Mouse (Mus musculus) forebrain, embryonic 14.5 days (tissue): ENCODE measurements around the gene Mosmo. TPM values are rescaled to one million over a fixed set of nuclear protein-coding genes. Genes with fewer than 3 reads are reported as not detected.

Experiments used
- ATAC-seq: fragments of 200-750 bp; cut with Nextera tagmentation; 2 replicates; pipeline ENCODE4 v1.8.0; 2017; ENCODE audit warnings: mild to moderate bottlenecking, moderate library complexity
- DNase-seq: peaks from one replicate; pipeline ENCODE4 v3.0.0-alpha.2; 2015; ENCODE audit warnings: low spot score
- H3K27ac ChIP-seq: fragments of 300-500 bp; sonication (generic); 2 replicates; pipeline ENCODE4 v1.5.1; 2014; ENCODE audit warnings: low read depth, mild to moderate bottlenecking, control low read depth, low read length, moderate library complexity
- H3K27me3 ChIP-seq: fragments of 300-500 bp; sonication (generic); replicated peaks from 2 replicates; pipeline ENCODE4 v1.6.1; 2014; ENCODE audit warnings: low read length, control low read depth, mixed read lengths; ENCODE audit not compliant: control insufficient read depth, insufficient read depth
- H3K36me3 ChIP-seq: fragments of 300-500 bp; sonication (generic); 2 replicates; pipeline ENCODE4 v1.6.1; 2014; ENCODE audit warnings: low read length, control low read depth; ENCODE audit not compliant: control insufficient read depth, insufficient read depth
- H3K4me1 ChIP-seq: fragments of 300-500 bp; sonication (generic); 2 replicates; pipeline ENCODE4 v1.6.1; 2014; ENCODE audit warnings: antibody characterized with exemption, low read length, control low read depth; ENCODE audit not compliant: control insufficient read depth, insufficient read depth
- H3K4me2 ChIP-seq: fragments of 300-500 bp; sonication (generic); 2 replicates; pipeline ENCODE4 v1.6.1; 2014; ENCODE audit warnings: mild to moderate bottlenecking, control low read depth, low read length
- H3K4me3 ChIP-seq: fragments of 300-500 bp; sonication (generic); 2 replicates; pipeline ENCODE4 v1.5.1; 2014; ENCODE audit warnings: low read depth, low read length, control low read depth
- H3K9ac ChIP-seq: fragments of 300-500 bp; sonication (generic); 2 replicates; pipeline ENCODE4 v1.6.1; 2014; ENCODE audit warnings: mild to moderate bottlenecking, low read length, control low read depth, moderate library complexity
- H3K9me3 ChIP-seq: fragments of 300-500 bp; sonication (generic); replicated peaks from 2 replicates; pipeline ENCODE4 v1.6.1; 2016; ENCODE audit warnings: low read length, control low read depth, mixed read lengths; ENCODE audit not compliant: control insufficient read depth
- WGBS: fragments of 180-500 bp; shearing (Covaris S2); extraction: QIAGEN DNeasy Blood & Tissue Kit; methylation state at CpG from one replicate; pipeline ENCODE4 v1.1.7; 2014; 5-methylcytosine and 5-hydroxymethylcytosine counted together
- polyA plus RNA-seq: library from polyadenylated mRNA; unstranded; fragments of >200 nt; fragmentation: Nextera tagmentation; extraction: Ambion mirVana; gene quantifications from 2 replicates; pipeline ENCODE4 v1.2.1, GENCODE M21; 2014

Mosmo gene
- polyA plus RNA-seq, 1 experiment from 2014 or later, result 15.6 TPM

- 67% methylated on average over 2 of the region's 2 CpGs for WGBS
Measured at GRCm38 (mm10) chr7:120717261-120717660, 39.8 kb downstream of the Mosmo start.

GRCm38 (mm10) chr7:120721051-120721450 is 43.6 kb downstream of the Mosmo start:
- Histone ChIP-seq H3K9ac (no peak overlapping the region), H3K36me3 (peaks cover under 1% of the 10 kb centered on the region; the same call in 1 of the 2 replicates), H3K4me1 (peaks cover 6% of the 10 kb centered on the region; the same call in 1 of the 2 replicates), H3K4me3 (no peak overlapping the region), H3K4me2 (no peak overlapping the region), H3K27ac (no peak overlapping the region), H3K27me3 (no peaks in the 10 kb centered on the region), H3K9me3 (no peaks in the 10 kb centered on the region)
- no peak for ATAC-seq
- DNase-seq, result no peak
- WGBS, result 93% methylated on average over 5 of the region's 5 CpGs

More at GRCm38 (mm10) chr7:120717261-120717660, 39.8 kb downstream of the Mosmo start:
- H3K4me1 ChIP-seq, result no peaks in the 10 kb centered on the region
- H3K9me3 ChIP-seq, result no peaks in the 10 kb centered on the region
- H3K9ac ChIP-seq, result no peak overlapping the region
- no peaks in the 10 kb centered on the region for H3K36me3 ChIP-seq
- H3K27me3 ChIP-seq, result no peaks in the 10 kb centered on the region
- ATAC-seq, result no peak
- DNase-seq, result no peak
- no peak overlapping the region for H3K27ac ChIP-seq
- no peak overlapping the region for H3K4me3 ChIP-seq
- no peak overlapping the region for H3K4me2 ChIP-seq

- H3K27me3 ChIP-seq, result no peaks in the 10 kb centered on the region
- no peak overlapping the region for H3K4me2 ChIP-seq
- no peak overlapping the region for H3K27ac ChIP-seq
- peaks cover 6% of the 10 kb centered on the region; the same call in 1 of the 2 replicates for H3K4me1 ChIP-seq
- H3K4me3 ChIP-seq, result no peak overlapping the region
- DNase-seq (no peak), ATAC-seq (no peak)
- no peak overlapping the region for H3K9ac ChIP-seq
- peaks cover 5% of the 10 kb centered on the region; the same call in 1 of the 2 replicates for H3K36me3 ChIP-seq
- WGBS, result 92% methylated on average over 8 of the region's 8 CpGs
- no peaks in the 10 kb centered on the region for H3K9me3 ChIP-seq
Measured at GRCm38 (mm10) chr7:120721456-120721855, 44.0 kb downstream of the Mosmo start.

- Histone ChIP-seq H3K4me2 (no peak overlapping the region), H3K27me3 (no peaks in the 10 kb centered on the region), H3K4me3 (no peak overlapping the region), H3K27ac (no peak overlapping the region), H3K9me3 (no peaks in the 10 kb centered on the region), H3K9ac (no peak overlapping the region), H3K4me1 (peaks cover 6% of the 10 kb centered on the region; the same call in 1 of the 2 replicates), H3K36me3 (peaks cover 5% of the 10 kb centered on the region; the same call in 1 of the 2 replicates)
- 97% methylated on average over 4 of the region's 4 CpGs for WGBS
- DNase-seq, result no peak
- ATAC-seq, result no peak
Measured at GRCm38 (mm10) chr7:120722063-120722462, 44.6 kb downstream of the Mosmo start.

- DNase-seq, result peak; percentile 57
- Histone ChIP-seq H3K9ac (no peak overlapping the region), H3K36me3 (peaks cover 5% of the 10 kb centered on the region), H3K27me3 (no peaks in the 10 kb centered on the region), H3K4me3 (no peak overlapping the region), H3K4me2 (no peak overlapping the region), H3K9me3 (no peaks in the 10 kb centered on the region), H3K27ac (peak overlapping the region; percentile 17; the same call in 1 of the 2 replicates), H3K4me1 (peaks cover 6% of the 10 kb centered on the region; the same call in 1 of the 2 replicates)
- peak; percentile 61 for ATAC-seq
- WGBS, result 31% methylated on average over 8 of the region's 8 CpGs
Measured at GRCm38 (mm10) chr7:120722839-120723278, 45.4 kb downstream of the Mosmo start.

- Histone ChIP-seq H3K27ac (no peak overlapping the region), H3K27me3 (no peaks in the 10 kb centered on the region), H3K4me2 (no peak overlapping the region), H3K4me3 (no peak overlapping the region), H3K4me1 (peaks cover 6% of the 10 kb centered on the region; the same call in 1 of the 2 replicates), H3K9me3 (no peaks in the 10 kb centered on the region), H3K9ac (no peak overlapping the region), H3K36me3 (peaks cover 17% of the 10 kb centered on the region)
- ATAC-seq (no peak), DNase-seq (peak; percentile 29)
- 84% methylated on average over 3 of the region's 3 CpGs for WGBS
Measured at GRCm38 (mm10) chr7:120727581-120727980, 50.2 kb downstream of the Mosmo start.

- no peaks in the 10 kb centered on the region for H3K9me3 ChIP-seq
- DNase-seq (no peak), ATAC-seq (no peak)
- no peak overlapping the region for H3K4me2 ChIP-seq
- 88% methylated on average over 5 of the region's 5 CpGs for WGBS
- H3K27me3 ChIP-seq, result no peaks in the 10 kb centered on the region
- H3K4me1 ChIP-seq, result no peaks in the 10 kb centered on the region
- H3K27ac ChIP-seq, result no peak overlapping the region
- H3K36me3 ChIP-seq, result peaks cover 22% of the 10 kb centered on the region
- H3K9ac ChIP-seq, result no peak overlapping the region
- H3K4me3 ChIP-seq, result no peak overlapping the region
Measured at GRCm38 (mm10) chr7:120729635-120730034, 52.2 kb downstream of the Mosmo start.

- H3K4me3 ChIP-seq, result no peak overlapping the region
- H3K4me2 ChIP-seq, result no peak overlapping the region
- H3K4me1 ChIP-seq, result no peaks in the 10 kb centered on the region
- ATAC-seq (no peak), DNase-seq (no peak)
- H3K27me3 ChIP-seq, result no peaks in the 10 kb centered on the region
- H3K36me3 ChIP-seq, result peaks cover 18% of the 10 kb centered on the region
- 86% methylated on average over 7 of the region's 7 CpGs for WGBS
- H3K9me3 ChIP-seq, result no peaks in the 10 kb centered on the region
- H3K9ac ChIP-seq, result no peak overlapping the region
- no peak overlapping the region for H3K27ac ChIP-seq
Measured at GRCm38 (mm10) chr7:120732906-120733305, 55.5 kb downstream of the Mosmo start.

- Histone ChIP-seq H3K9ac (no peak within 1 kb of the TSS), H3K4me1 (peaks cover 20% of the 10 kb centered on the region), H3K27me3 (no peaks in the 10 kb centered on the region), H3K9me3 (no peaks in the 10 kb centered on the region), H3K36me3 (0 out of 2 replicates have a peak, but pooled peaks cover 6% of the 10 kb centered on the region), H3K27ac (peak within 1 kb of the TSS; percentile 3; the same call in 1 of the 2 replicates), H3K4me3 (no peak within 1 kb of the TSS), H3K4me2 (no peak within 1 kb of the TSS; the same call in 1 of the 2 replicates)
- ATAC-seq (no peak), DNase-seq (no peak)
- 85% methylated on average over 6 of the region's 6 CpGs for WGBS
Measured at GRCm38 (mm10) chr7:120739018-120739417, 61.6 kb downstream of the Mosmo start, which contains the start of gene Vwa3a. Gene Vwa3a (plus strand): TSS chr7:120739318.
